Mouse (Mus musculus) liver, adult 2 months (tissue): ENCODE measurements at regions not wholly inside any gene's neighbourhood (a gene's known extent, or its start where the extent isn't known, plus 50 kb on each side); places are given as distances from the start of the nearest gene placed in this dataset.

Source experiments
- CTCF ChIP-seq: fragments of 200-500 bp; IDR thresholded peaks from 2 replicates; pipeline ENCODE4 v1.5.1; 2011; ENCODE audit warnings: low read depth, low read length, control low read depth
- POLR2A ChIP-seq: fragments of 200-500 bp; IDR thresholded peaks from 2 replicates; pipeline ENCODE4 v1.6.1; 2011; ENCODE audit warnings: low read length, control low read depth; ENCODE audit not compliant: insufficient read depth; ENCODE audit errors: extremely low read depth

GRCm38 (mm10) chr4:124400136-124400675 lies 210.4 kb downstream of the 3100002H09Rik start:
- no peak for TF ChIP-seq CTCF
- no peak for TF ChIP-seq POLR2A
